Mouse (Mus musculus) ES-E14 (cell line): ENCODE measurements around the gene Rnf43.

Source experiments
- CHD2 ChIP-seq: IDR thresholded peaks from 2 replicates; pipeline ENCODE4 v1.6.1; 2014; ENCODE audit warnings: mild to moderate bottlenecking, low read depth, low read length, inconsistent platforms
- HCFC1 ChIP-seq: IDR thresholded peaks from 2 replicates; pipeline ENCODE4 v1.6.1; 2012; ENCODE audit warnings: low read length, inconsistent platforms, borderline replicate concordance; ENCODE audit not compliant: insufficient read depth
- ZC3H11A ChIP-seq: IDR thresholded peaks from 2 replicates; pipeline ENCODE4 v1.6.1; 2012; ENCODE audit warnings: low read depth, mild to moderate bottlenecking, inconsistent platforms, low read length, borderline replicate concordance
- ZNF384 ChIP-seq: IDR thresholded peaks from 2 replicates; pipeline ENCODE4 v1.6.1; 2012; ENCODE audit warnings: low read depth, low read length, inconsistent platforms

DNA sequence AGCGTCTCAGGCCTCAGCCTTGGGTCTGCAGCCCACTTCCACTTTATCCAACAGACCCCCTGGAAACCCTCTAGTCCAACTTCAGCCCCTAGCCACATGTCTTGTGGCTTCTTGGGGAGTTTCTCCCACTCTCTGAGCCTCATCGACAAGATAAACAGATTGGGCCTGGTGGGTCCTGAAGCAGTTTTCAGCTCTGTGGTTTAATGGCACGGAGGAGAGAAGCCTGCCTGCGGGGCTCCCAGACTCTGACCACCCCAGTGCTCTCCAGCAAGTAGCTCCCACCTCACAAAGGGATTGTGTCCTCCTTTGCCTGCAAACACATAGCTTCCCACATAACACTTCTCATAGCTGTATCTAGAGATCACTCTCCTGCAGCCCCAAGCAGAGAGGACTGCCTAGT is 64.9 kb downstream of the Rnf43 start:
- no peak for TF ChIP-seq ZC3H11A
- TF ChIP-seq CHD2 = no peak
- TF ChIP-seq ZNF384 = no peak
- no peak for TF ChIP-seq HCFC1
